Mouse (Mus musculus): Measurements from ENCODE around the gene Enox1.

The Enox1 gene

GRCm38 (mm10) chr14:77272931-77273446 lies 116.4 kb downstream of the Enox1 start:
- DNase-seq (ENCODE audit: low spot score in 2 of 2) = no peak

GRCm38 (mm10) chr14:77273721-77274120 lies 117.2 kb downstream of the Enox1 start:
- DNase-seq (ENCODE audit: low spot score in 2 of 2) = no peak

- DNase-seq (ENCODE audit: low spot score in 2 of 2) = no peak
Observed at GRCm38 (mm10) chr14:77275607-77276006, 119.0 kb downstream of the Enox1 start.

GRCm38 (mm10) chr14:77279143-77279542 lies 122.6 kb downstream of the Enox1 start:
- DNase-seq (ENCODE audit: low spot score in 2 of 2) = no peak

GRCm38 (mm10) chr14:77280454-77280853 lies 123.9 kb downstream of the Enox1 start:
- no peak for DNase-seq (ENCODE audit: low spot score in 2 of 2)

DNA sequence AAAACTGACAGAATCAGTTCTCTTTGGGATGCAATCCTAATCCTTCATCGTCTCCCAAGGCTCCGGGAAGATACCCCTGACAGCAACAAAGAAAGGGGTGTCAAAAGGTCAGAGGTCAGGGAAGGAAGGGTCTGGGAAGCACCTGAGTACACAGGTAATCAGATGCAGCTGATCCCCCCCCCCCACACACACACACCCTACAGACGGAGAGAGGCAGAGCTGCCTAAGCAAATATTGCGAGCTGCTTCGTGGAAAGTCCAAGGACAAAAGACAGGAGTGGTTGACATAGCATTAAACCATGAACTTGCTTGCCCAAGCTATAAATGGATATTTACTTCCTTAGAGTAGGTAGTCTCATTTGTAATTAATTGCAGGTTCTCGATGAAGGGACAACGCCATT lies 124.3 kb downstream of the Enox1 start:
- no peak for DNase-seq (ENCODE audit: low spot score in 2 of 2)

GRCm38 (mm10) chr14:77283939-77284338 lies 127.4 kb downstream of the Enox1 start:
- no peak for DNase-seq (ENCODE audit: low spot score in 2 of 2)

- no peak for DNase-seq (ENCODE audit: low spot score in 2 of 2)
Observed at GRCm38 (mm10) chr14:77285453-77285852, 128.9 kb downstream of the Enox1 start.

- DNase-seq (ENCODE audit: low spot score in 2 of 2) = no peak
Observed at GRCm38 (mm10) chr14:77291756-77292155, 135.2 kb downstream of the Enox1 start.

GRCm38 (mm10) chr14:77297039-77297438 lies 140.5 kb downstream of the Enox1 start:
- no peak for DNase-seq (ENCODE audit: low spot score in 2 of 2)

DNA sequence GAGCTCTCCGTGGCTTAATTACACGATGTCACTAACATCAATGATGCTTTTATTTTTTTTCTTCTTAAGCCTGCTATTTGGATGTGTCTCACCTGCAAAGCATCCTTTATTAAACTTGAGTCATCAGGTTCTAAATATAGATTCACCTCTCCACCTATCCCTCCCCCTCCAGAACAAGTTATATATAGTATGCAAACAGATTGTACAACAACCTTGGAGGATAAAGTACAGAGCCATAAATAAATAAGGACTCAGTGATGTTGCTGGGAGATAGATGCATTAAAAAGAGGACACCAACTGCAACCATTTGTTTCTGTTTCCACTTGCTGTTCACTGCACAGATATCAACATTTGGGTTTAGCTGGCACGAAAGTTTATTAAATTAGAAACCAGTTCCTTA lies 141.8 kb downstream of the Enox1 start:
- no peak for DNase-seq (ENCODE audit: low spot score in 2 of 2)

GRCm38 (mm10) chr14:77309571-77309970 lies 153.0 kb downstream of the Enox1 start:
- peak in 1 of 2 experiments; percentile 40 for DNase-seq (ENCODE audit: low spot score in 2 of 2)

DNA sequence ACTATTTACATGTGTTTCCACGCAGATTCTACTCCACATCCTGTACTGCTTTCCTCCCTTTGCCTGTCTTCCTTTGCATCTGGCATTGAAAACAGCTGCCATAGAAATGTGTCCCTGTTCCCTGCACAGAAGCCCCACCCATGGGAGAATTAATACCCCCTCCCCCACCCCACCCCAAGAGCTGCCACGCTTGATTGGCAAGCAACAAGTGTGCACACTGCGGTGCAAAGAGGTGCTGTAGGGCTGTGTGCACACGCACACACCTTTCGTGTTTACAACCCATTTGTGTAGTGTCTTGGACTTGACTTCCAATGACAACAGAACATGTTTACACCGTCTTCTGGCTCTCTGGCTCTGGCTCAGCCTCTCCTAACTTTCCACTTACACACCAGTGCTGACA lies 154.9 kb downstream of the Enox1 start:
- no peak for DNase-seq (ENCODE audit: low spot score in 2 of 2)

DNA sequence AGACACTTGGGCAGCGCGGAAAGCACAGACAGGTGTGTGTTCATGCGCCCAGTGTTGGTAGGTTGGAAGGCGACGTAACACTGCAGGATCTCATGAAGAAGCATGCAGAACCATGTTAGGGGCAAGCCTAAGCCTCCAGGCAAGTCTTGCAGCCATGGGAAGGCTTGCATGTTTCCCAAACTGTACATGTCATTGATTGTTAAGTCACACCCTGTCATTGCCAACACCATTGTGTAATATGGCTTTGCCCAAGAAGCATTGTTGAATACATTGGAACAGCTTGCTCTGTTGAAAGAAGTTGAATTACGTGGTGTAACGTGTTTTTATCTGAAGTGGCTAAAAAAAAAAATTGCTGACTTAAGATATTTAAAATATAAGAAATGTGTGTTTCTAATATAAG lies 162.8 kb downstream of the Enox1 start:
- no peak for DNase-seq (ENCODE audit: low spot score in 2 of 2)

DNA sequence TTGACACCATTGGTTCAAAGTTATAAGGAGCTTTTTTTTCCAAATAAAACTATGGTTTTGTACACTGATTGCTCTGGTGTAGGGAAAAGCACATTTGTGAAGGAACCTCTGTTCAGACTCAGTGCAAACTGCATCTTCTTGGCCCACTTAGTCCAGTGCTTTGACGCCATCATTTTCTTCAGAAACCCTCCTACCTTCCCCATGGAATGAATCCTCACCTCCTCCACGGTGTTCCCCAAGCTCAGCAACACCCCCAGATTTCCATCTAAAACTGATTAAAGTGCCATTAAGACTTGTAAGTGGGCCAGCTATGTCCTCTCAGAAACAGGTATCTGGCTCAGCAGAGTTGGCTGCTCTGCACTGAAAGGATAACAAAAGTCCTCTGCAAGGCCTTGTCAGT lies 167.8 kb downstream of the Enox1 start:
- DNase-seq (ENCODE audit: low spot score in 2 of 2) = no peak

DNA sequence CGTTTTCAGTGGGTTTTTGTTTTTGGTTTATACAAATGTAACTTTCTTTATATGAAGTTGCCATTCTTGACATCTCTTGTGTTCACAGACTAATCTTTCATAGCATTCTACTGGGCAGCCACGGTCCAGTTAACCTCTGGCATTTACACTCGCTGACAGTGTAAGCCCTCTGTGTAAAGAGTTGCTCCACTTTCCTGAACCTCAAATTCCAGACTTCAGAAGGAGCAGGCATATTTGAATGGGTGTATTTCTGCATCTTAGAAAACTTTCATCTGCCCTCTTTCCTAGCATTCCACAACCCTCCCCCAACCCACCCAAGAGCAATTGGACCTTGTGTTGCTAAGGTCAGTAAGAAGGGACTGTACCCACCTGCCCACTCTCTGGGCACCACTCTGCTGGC lies 171.1 kb downstream of the Enox1 start:
- no peak for DNase-seq (ENCODE audit: low spot score in 2 of 2)

DNA sequence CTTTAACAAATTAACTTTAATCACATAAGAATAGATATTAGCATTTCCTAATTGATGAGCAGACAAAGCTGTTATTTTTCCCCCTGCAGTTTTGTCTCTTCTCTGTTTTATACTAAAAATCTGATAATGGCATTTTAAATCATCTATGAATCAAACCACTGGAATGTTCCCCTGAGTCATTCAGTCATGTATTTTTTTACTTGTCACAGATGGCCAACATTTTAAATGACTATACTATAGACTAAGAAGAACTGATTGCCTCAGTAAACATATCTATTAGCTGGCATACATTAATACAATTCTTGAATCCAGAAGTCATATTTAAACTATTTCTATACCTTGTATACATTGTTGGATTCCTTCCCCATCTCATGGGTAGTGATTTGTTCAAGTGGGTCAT lies 173.2 kb downstream of the Enox1 start:
- DNase-seq (ENCODE audit: low spot score in 2 of 2) = no peak

GRCm38 (mm10) chr14:77343662-77344340 lies 187.2 kb downstream of the Enox1 start:
- DNase-seq (ENCODE audit: low spot score in 2 of 2) = no peak

- DNase-seq (ENCODE audit: low spot score in 2 of 2) = no peak
Observed at GRCm38 (mm10) chr14:77346296-77346695, 189.7 kb downstream of the Enox1 start.

GRCm38 (mm10) chr14:77351803-77352352 lies 195.3 kb downstream of the Enox1 start:
- no peak for DNase-seq (ENCODE audit: low spot score in 2 of 2)

GRCm38 (mm10) chr14:77362662-77363061 lies 206.1 kb downstream of the Enox1 start:
- DNase-seq (ENCODE audit: low spot score in 2 of 2) = no peak

DNA sequence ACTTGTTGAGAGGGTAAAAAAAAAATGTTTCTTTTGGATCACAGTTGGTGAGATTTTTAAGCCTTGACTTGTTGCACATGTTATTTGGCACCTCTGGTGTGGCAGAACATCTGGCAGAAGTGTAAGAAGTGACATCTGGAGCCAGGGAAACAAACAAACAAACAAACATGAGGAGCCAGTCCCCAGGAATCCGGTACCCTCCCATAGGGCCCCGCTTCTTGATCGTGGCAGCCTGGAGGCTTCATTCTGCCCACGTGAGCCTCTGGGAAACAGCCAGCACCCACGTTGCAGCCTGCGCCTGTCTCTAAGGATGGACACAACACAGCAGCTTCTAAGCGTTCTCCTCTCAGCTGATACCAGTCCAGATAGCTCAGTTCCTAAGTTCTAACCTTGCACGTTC lies 211.8 kb downstream of the Enox1 start:
- no peak for DNase-seq (ENCODE audit: low spot score in 2 of 2)

GRCm38 (mm10) chr14:77369070-77369469 lies 212.5 kb downstream of the Enox1 start:
- DNase-seq (ENCODE audit: low spot score in 2 of 2) = no peak

DNA sequence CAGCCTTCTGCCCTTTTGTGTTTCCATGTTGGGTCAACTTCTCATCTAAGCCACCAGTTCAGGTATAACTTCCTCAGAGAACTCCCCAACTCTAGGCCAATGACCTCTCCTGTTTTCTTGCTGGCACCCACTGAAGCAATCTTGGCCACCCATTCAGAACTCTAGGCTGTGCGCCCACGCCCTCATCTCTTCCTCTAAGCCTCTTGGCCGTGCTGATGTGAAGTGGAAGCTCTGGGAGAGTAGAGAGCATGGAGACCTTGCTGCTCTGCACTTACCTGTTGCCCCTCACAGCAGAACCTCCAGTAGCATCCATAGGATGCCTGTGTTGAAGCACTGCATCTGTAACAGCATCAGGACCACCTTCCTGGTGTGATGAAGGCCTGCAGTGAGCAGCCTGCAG lies 214.0 kb downstream of the Enox1 start:
- no peak for DNase-seq (ENCODE audit: low spot score in 2 of 2)
